Mouse (Mus musculus): Measurements from ENCODE around the gene Stox2. TPM values are rescaled to one million over a fixed set of nuclear protein-coding genes. Genes with fewer than 3 reads are reported as not detected.
A peak's percentile ranks its signal among the peaks of the same experiment; 100 is the strongest.

Stox2 gene
- polyA plus RNA-seq, 1 experiment from 2014 or later: 24.5 TPM

GRCm38 (mm10) chr8:47288866-47289541 is 157.2 kb downstream of the Stox2 start:
- Histone ChIP-seq H3K9ac (replicated peaks) (peak overlapping the region; percentile 98), H3K27ac (peak overlapping the region; percentile 94), H3K4me1 (replicated peaks) (peaks cover 43% of the 10 kb centered on the region), H3K9me3 (no peaks in the 10 kb centered on the region), H3K4me2 (peak overlapping the region; percentile 80), H3K4me3 (replicated peaks) (peak overlapping the region; percentile 92), H3K36me3 (no peaks in the 10 kb centered on the region), H3K27me3 (no peaks in the 10 kb centered on the region)
- WGBS: under 1% methylated on average over 95 of the region's 97 CpGs
- peak; percentile 77 for ATAC-seq (ENCODE audit: insufficient number of reproducible peaks, insufficient read depth, low FRiP score, low TSS enrichment, low read depth)

- no peaks in the 10 kb centered on the region for H3K36me3 ChIP-seq
- H3K4me3 ChIP-seq (replicated peaks): peak overlapping the region; percentile 92
- no peaks in the 10 kb centered on the region for H3K27me3 ChIP-seq
- H3K9ac ChIP-seq (replicated peaks): peak overlapping the region; percentile 98
- H3K9me3 ChIP-seq: no peaks in the 10 kb centered on the region
- H3K4me1 ChIP-seq (replicated peaks): peaks cover 50% of the 10 kb centered on the region
- peak overlapping the region; percentile 94 for H3K27ac ChIP-seq
- WGBS: under 1% methylated on average over 71 of the region's 78 CpGs
- peak; percentile 38 for ATAC-seq (ENCODE audit: insufficient number of reproducible peaks, insufficient read depth, low FRiP score, low TSS enrichment, low read depth)
- H3K4me2 ChIP-seq: peak overlapping the region; percentile 80
These were observed 157.9 kb downstream of the Stox2 start for GRCm38 (mm10) chr8:47288131-47288865.

GRCm38 (mm10) chr8:47287641-47288130 is 158.5 kb downstream of the Stox2 start:
- Histone ChIP-seq H3K9ac (replicated peaks) (peak overlapping the region; percentile 98), H3K4me1 (replicated peaks) (peaks cover 56% of the 10 kb centered on the region), H3K27me3 (no peaks in the 10 kb centered on the region), H3K4me3 (replicated peaks) (peak overlapping the region; percentile 92), H3K27ac (peak overlapping the region; percentile 94), H3K36me3 (no peaks in the 10 kb centered on the region), H3K4me2 (peak overlapping the region; percentile 80), H3K9me3 (no peaks in the 10 kb centered on the region)
- under 1% methylated on average over 33 of the region's 33 CpGs for WGBS
- no peak for ATAC-seq (ENCODE audit: insufficient number of reproducible peaks, insufficient read depth, low FRiP score, low TSS enrichment, low read depth)

DNA sequence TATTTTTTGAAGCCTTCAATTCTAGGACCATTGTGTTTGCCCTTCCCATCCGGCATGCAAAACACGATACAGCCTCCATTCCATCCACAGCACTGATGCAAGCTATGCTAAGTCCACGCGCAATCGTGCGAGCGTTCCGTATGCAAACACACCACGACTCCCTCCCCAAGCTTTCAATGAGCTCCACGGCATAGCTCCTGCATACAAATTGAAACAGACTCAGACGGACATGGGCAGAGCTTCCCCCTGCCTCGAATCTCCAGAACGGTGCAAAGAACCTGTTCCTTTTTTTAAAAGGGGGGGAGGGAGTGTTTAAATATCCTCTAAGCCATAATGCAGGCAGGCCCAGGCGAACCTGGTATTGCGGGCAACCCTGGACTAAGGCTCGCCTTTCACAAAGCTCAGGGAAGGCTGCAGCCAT is 159.0 kb downstream of the Stox2 start:
- peak overlapping the region; percentile 92 for H3K4me3 ChIP-seq (replicated peaks)
- H3K27ac ChIP-seq: peak overlapping the region; percentile 94
- H3K9ac ChIP-seq (replicated peaks): peak overlapping the region; percentile 98
- under 1% methylated on average over 16 of the region's 16 CpGs for WGBS
- H3K4me2 ChIP-seq: peak overlapping the region; percentile 80
- peaks cover 61% of the 10 kb centered on the region for H3K4me1 ChIP-seq (replicated peaks)
- ATAC-seq (ENCODE audit: insufficient number of reproducible peaks, insufficient read depth, low FRiP score, low TSS enrichment, low read depth): no peak
- no peaks in the 10 kb centered on the region for H3K27me3 ChIP-seq
- H3K9me3 ChIP-seq: no peaks in the 10 kb centered on the region
- peaks cover 2% of the 10 kb centered on the region; the same call in 1 of the 2 replicates for H3K36me3 ChIP-seq

GRCm38 (mm10) chr8:47286081-47286700 is 160.0 kb downstream of the Stox2 start:
- Histone ChIP-seq H3K4me3 (replicated peaks) (peak overlapping the region; percentile 92), H3K36me3 (peaks cover 3% of the 10 kb centered on the region; the same call in 1 of the 2 replicates), H3K27ac (no peak overlapping the region), H3K27me3 (no peaks in the 10 kb centered on the region), H3K4me2 (peak overlapping the region; percentile 80), H3K9me3 (no peaks in the 10 kb centered on the region), H3K9ac (replicated peaks) (peak overlapping the region; percentile 98; the same call in 1 of the 2 replicates), H3K4me1 (replicated peaks) (peaks cover 59% of the 10 kb centered on the region)
- no peak for ATAC-seq (ENCODE audit: insufficient number of reproducible peaks, insufficient read depth, low FRiP score, low TSS enrichment, low read depth)
- 76% methylated on average over 12 of the region's 12 CpGs for WGBS

GRCm38 (mm10) chr8:47285435-47285834 is 160.7 kb downstream of the Stox2 start:
- H3K27ac ChIP-seq: no peak overlapping the region

DNA sequence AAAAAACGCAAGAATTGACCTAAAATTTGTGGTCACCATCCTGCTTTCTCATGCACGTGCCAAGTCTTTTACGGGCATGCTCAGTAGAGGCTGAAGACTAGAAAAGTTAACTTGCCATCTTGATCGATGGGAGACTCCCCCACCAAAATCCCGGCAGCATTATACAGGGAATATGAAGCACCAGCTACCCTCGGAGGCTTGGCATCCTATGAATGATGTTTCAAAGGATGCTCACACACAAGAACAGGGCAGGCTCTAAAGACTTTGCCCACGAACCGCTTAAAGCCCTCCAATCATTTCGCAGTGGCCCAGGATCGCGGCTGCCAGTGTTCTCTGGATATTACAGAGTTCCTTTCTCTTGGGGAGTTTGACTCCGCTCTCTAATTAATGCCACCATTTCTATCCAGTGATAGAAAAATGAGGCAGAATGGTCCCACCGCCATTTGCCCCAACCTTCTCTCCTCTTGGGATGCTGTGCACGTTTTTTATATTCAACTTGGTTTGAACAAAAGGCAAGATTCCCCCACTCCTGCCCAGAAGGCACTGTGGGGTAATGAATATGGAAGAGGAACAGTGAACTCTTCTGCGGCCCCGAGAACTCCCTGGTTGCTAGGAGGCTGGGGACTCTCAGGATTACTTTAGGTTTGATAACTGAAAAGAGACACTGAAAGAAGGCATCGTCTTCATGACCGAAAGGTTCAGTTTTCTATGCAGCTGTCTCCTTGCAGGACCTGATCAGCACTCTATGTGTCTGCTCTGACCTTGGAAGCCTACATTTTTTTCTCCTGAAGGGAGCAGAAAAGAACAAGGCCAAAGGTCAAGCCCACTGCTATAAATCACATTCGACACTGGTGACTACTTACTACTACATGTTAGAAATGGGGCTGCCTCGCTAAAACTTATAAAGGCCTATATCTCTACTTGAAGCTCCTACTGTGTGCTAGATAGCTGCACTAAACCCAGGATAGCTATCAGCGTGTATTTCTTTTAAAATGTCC is 161.5 kb downstream of the Stox2 start:
- WGBS: 72% methylated on average over 21 of the region's 21 CpGs
- Histone ChIP-seq H3K4me3 (replicated peaks) (no peak overlapping the region), H3K4me1 (replicated peaks) (peaks cover 56% of the 10 kb centered on the region), H3K4me2 (peak overlapping the region; percentile 29), H3K27me3 (no peaks in the 10 kb centered on the region), H3K9me3 (no peaks in the 10 kb centered on the region), H3K27ac (no peak overlapping the region), H3K36me3 (peaks cover 3% of the 10 kb centered on the region; the same call in 1 of the 2 replicates), H3K9ac (replicated peaks) (no peak overlapping the region)
- ATAC-seq (ENCODE audit: insufficient number of reproducible peaks, insufficient read depth, low FRiP score, low TSS enrichment, low read depth): no peak

More at GRCm38 (mm10) chr8:47285435-47285834, 160.7 kb downstream of the Stox2 start:
- ATAC-seq (ENCODE audit: insufficient number of reproducible peaks, insufficient read depth, low FRiP score, low TSS enrichment, low read depth): no peak
- H3K4me3 ChIP-seq (replicated peaks): 0 out of 2 replicates have a peak overlapping the region, but pooled peaks have one; percentile 92
- WGBS: 85% methylated on average over 6 of the region's 6 CpGs
- peaks cover 3% of the 10 kb centered on the region; the same call in 1 of the 2 replicates for H3K36me3 ChIP-seq
- H3K4me2 ChIP-seq: peak overlapping the region; percentile 80
- H3K9ac ChIP-seq (replicated peaks): no peak overlapping the region
- H3K27me3 ChIP-seq: no peaks in the 10 kb centered on the region
- no peaks in the 10 kb centered on the region for H3K9me3 ChIP-seq
- H3K4me1 ChIP-seq (replicated peaks): peaks cover 53% of the 10 kb centered on the region

GRCm38 (mm10) chr8:47279898-47280297 is 166.3 kb downstream of the Stox2 start:
- ATAC-seq (ENCODE audit: insufficient number of reproducible peaks, insufficient read depth, low FRiP score, low TSS enrichment, low read depth): no peak
- Histone ChIP-seq H3K36me3 (peaks cover 3% of the 10 kb centered on the region; the same call in 1 of the 2 replicates), H3K27ac (no peak overlapping the region), H3K9me3 (no peaks in the 10 kb centered on the region), H3K4me2 (no peak overlapping the region), H3K9ac (replicated peaks) (no peak overlapping the region), H3K27me3 (no peaks in the 10 kb centered on the region), H3K4me1 (replicated peaks) (peaks cover 53% of the 10 kb centered on the region), H3K4me3 (replicated peaks) (no peak overlapping the region)
- 69% methylated on average over 10 of the region's 10 CpGs for WGBS

- 84% methylated on average over 3 of the region's 3 CpGs for WGBS
- H3K27ac ChIP-seq: no peak overlapping the region
- peaks cover 3% of the 10 kb centered on the region; the same call in 1 of the 2 replicates for H3K36me3 ChIP-seq
- no peak overlapping the region for H3K4me3 ChIP-seq (replicated peaks)
- no peaks in the 10 kb centered on the region for H3K9me3 ChIP-seq
- no peak overlapping the region for H3K9ac ChIP-seq (replicated peaks)
- no peak for ATAC-seq (ENCODE audit: insufficient number of reproducible peaks, insufficient read depth, low FRiP score, low TSS enrichment, low read depth)
- no peaks in the 10 kb centered on the region for H3K27me3 ChIP-seq
- H3K4me1 ChIP-seq (replicated peaks): peaks cover 36% of the 10 kb centered on the region
- no peak overlapping the region for H3K4me2 ChIP-seq
These were observed 168.0 kb downstream of the Stox2 start for GRCm38 (mm10) chr8:47278211-47278610.

- WGBS: 88% methylated on average over 6 of the region's 6 CpGs
- H3K4me1 ChIP-seq (replicated peaks): peaks cover 18% of the 10 kb centered on the region
- H3K9me3 ChIP-seq: no peaks in the 10 kb centered on the region
- H3K4me3 ChIP-seq (replicated peaks): no peak overlapping the region
- H3K9ac ChIP-seq (replicated peaks): no peak overlapping the region
- H3K4me2 ChIP-seq: no peak overlapping the region
- ATAC-seq (ENCODE audit: insufficient number of reproducible peaks, insufficient read depth, low FRiP score, low TSS enrichment, low read depth): no peak
- no peaks in the 10 kb centered on the region for H3K27me3 ChIP-seq
- 0 out of 2 replicates have a peak overlapping the region, but pooled peaks have one; percentile 20 for H3K27ac ChIP-seq
- no peaks in the 10 kb centered on the region for H3K36me3 ChIP-seq
These were observed 177.2 kb downstream of the Stox2 start for GRCm38 (mm10) chr8:47268931-47269330.

Data from limb, embryonic 12.5 days (tissue).